Mouse (Mus musculus) central nervous system, embryonic 14 days (tissue): ENCODE results near the gene Mon1b. TPM values are rescaled to one million over a fixed set of nuclear protein-coding genes. Genes with fewer than 3 reads are reported as not detected.

Source experiments
- polyA plus RNA-seq: library from polyadenylated mRNA; depleted of rRNA; stranded (reverse); fragments of >200 nt; gene quantifications from 2 replicates; pipeline ENCODE4 v1.2.3, GENCODE M21; 2012; rRNA removed

Mon1b gene
- 6.9 and 7.3 TPM in 2 replicates for polyA plus RNA-seq

DNA sequence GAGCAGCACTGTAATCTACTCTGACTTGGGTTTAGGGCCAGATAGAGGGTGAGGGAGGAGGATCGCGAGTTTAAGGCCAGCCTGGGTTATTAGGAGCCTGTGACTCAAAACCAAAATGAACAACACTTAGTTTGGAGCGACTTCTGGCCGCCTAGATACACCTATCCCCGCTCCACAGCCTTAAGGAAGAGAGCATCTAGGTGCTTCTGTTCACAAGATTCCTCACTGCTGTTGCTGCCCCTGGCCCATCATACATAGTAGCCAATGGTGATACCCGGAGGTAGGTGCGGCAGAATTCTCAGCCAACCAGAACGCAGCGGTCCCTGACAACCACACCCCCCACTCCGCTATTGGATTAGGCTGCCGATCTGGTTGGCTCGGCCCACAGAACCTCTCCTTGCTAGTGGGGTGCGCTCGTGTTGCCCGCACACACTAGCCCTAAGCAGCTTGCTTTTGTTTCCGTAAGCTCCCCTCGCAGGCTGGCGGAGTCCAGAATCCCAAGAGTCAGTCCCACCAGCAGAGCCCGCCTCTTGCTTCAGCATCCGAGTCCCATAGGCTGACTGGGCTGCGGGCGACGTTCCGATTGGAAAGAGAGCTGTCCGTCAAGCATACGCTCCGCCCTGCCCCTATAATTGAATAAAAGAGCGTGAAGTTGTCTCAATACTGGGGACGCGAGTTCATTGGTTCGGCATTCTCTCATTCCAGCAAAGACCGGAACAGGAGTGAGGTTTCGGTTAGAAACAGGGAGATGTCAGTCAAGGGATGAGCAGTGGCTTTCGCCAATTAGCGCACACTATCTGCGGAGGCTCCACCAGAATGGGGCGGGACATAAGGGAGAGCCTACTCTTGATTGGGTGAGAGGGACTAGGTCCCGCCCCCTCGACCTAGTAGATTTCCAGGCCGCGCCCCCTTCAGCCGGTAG is at the start of gene Mon1b:
Gene Mon1b, plus strand, starts transcription at position 918 of the 922 bp plus-strand sequence.

DNA sequence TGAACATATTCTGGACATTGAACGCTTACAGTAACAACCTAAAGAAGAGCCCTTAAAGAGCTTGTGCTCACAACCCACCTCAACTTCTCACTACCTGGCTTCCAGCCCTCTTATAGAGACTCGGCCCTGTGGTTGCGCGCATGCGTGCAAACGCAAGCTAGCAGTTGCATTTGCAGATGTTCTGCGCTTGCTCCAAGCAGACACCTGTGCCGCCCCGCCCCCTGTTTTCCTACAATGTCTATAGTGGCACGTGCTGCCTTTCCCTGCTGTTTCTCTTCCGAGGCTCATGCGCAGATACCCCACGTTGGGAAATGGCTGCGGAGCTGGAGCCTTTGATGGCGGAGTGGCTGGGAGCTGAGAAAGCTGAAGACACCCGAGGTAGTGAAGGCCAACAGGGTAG is 7.5 kb downstream of the Mon1b start, which contains the start of gene Syce1l:
Gene Syce1l, plus strand, starts transcription at position 288 of the 400 bp plus-strand sequence.

Other genes starting within 250 kb of the Mon1b start
- 0.14 and 0.75 TPM in 2 replicates for gene Syce1l, start 7.6 kb downstream of the Mon1b start, polyA plus RNA-seq
- 6.8 and 12.9 TPM in 2 replicates for gene Adamts18, start 213.2 kb downstream of the Mon1b start, polyA plus RNA-seq